Mouse (Mus musculus) hindbrain, embryonic 10.5 days (tissue): ENCODE results near the gene Sntb2. TPM values are rescaled to one million over a fixed set of nuclear protein-coding genes. Genes with fewer than 3 reads are reported as not detected.

ENCODE experiments used
- DNase-seq: peaks from one replicate; pipeline ENCODE4 v3.0.0-alpha.2; 2017; ENCODE audit warnings: low spot score
- H3K27ac ChIP-seq: fragments of 300-500 bp; sonication (generic); 2 replicates; pipeline ENCODE4 v1.5.1; 2016; ENCODE audit warnings: mild to moderate bottlenecking, moderate library complexity
- H3K27me3 ChIP-seq: fragments of 300-500 bp; sonication (generic); 2 replicates; pipeline ENCODE4 v1.6.1; 2016; ENCODE audit warnings: mild to moderate bottlenecking; ENCODE audit not compliant: poor library complexity, insufficient read depth, severe bottlenecking
- H3K36me3 ChIP-seq: fragments of 300-500 bp; sonication (generic); 2 replicates; pipeline ENCODE4 v1.6.1; 2016; ENCODE audit warnings: mild to moderate bottlenecking, moderate library complexity
- H3K4me1 ChIP-seq: fragments of 300-500 bp; sonication (generic); replicated peaks from 2 replicates; pipeline ENCODE4 v1.6.1; 2016; ENCODE audit warnings: mild to moderate bottlenecking
- H3K4me3 ChIP-seq: fragments of 300-500 bp; sonication (generic); 2 replicates; pipeline ENCODE4 v1.5.1; 2016; ENCODE audit warnings: mild to moderate bottlenecking, moderate library complexity
- H3K9me3 ChIP-seq: fragments of 300-500 bp; sonication (generic); 2 replicates; pipeline ENCODE4 v1.6.1; 2016; ENCODE audit warnings: mild to moderate bottlenecking, moderate library complexity
- WGBS: fragments of 180-500 bp; shearing (Covaris S2); methylation state at CpG from one replicate; pipeline ENCODE4 v1.1.7; 2016; 5-methylcytosine and 5-hydroxymethylcytosine counted together
- polyA plus RNA-seq: library from polyadenylated mRNA; unstranded; fragments of >200 nt; fragmentation: Nextera tagmentation; extraction: Ambion mirVana; gene quantifications from 2 replicates; pipeline ENCODE4 v1.2.1, GENCODE M21; 2016

The Sntb2 gene
- polyA plus RNA-seq, 1 experiment from 2014 or later, result 9.2 TPM

GRCm38 (mm10) chr8:107056973-107057369, 121.4 kb downstream of the Sntb2 start:
- H3K36me3 ChIP-seq, result peaks cover 61% of the 10 kb centered on the region
- H3K27ac ChIP-seq, result peak overlapping the region; percentile 89
- WGBS, result under 1% methylated on average over 33 of the region's 33 CpGs
- peak overlapping the region; percentile 98 for H3K4me3 ChIP-seq
- DNase-seq, result no peak
- no peaks in the 10 kb centered on the region for H3K9me3 ChIP-seq
- no peaks in the 10 kb centered on the region for H3K27me3 ChIP-seq
- H3K4me1 ChIP-seq, result peaks cover 26% of the 10 kb centered on the region

GRCm38 (mm10) chr8:107062613-107063012, 127.1 kb downstream of the Sntb2 start:
- Histone ChIP-seq H3K27ac (no peak overlapping the region), H3K27me3 (no peaks in the 10 kb centered on the region), H3K9me3 (no peaks in the 10 kb centered on the region), H3K36me3 (peaks cover 30% of the 10 kb centered on the region), H3K4me3 (no peak overlapping the region), H3K4me1 (peaks cover 6% of the 10 kb centered on the region)
- DNase-seq, result no peak
- 91% methylated on average over 1 of the region's 1 CpGs for WGBS

GRCm38 (mm10) chr8:107065511-107066496, 130.3 kb downstream of the Sntb2 start, which contains the start of gene Tmed6:
Tmed6 (minus strand) TSS chr8:107065644.
- Histone ChIP-seq H3K4me3 (no peak within 1 kb of the TSS), H3K36me3 (peaks cover 25% of the 10 kb centered on the region), H3K27ac (no peak within 1 kb of the TSS), H3K27me3 (no peaks in the 10 kb centered on the region), H3K9me3 (no peaks in the 10 kb centered on the region), H3K4me1 (no peaks in the 10 kb centered on the region)
- DNase-seq, result no peak
- 66% methylated on average over 17 of the region's 17 CpGs for WGBS

Other genes starting within 250 kb of the Sntb2 start
- gene Has3, start 65.5 kb upstream of the Sntb2 start, polyA plus RNA-seq, result 0.04 and 0.13 TPM in 2 replicates
- gene Utp4, start 42.1 kb upstream of the Sntb2 start, polyA plus RNA-seq, result 58.3 and 85.0 TPM in 2 replicates
- gene Vps4a, start 95.5 kb downstream of the Sntb2 start, polyA plus RNA-seq, result 73.0 and 85.7 TPM in 2 replicates
- 50.7 and 58.1 TPM in 2 replicates for gene Pdf, start 112.9 kb downstream of the Sntb2 start, polyA plus RNA-seq
- 39.2 and 43.5 TPM in 2 replicates for gene Cog8, start 120.9 kb downstream of the Sntb2 start, polyA plus RNA-seq
- 96.4 and 114 TPM in 2 replicates for gene Nip7, start 121.1 kb downstream of the Sntb2 start, polyA plus RNA-seq
- gene Tmed6, start 129.9 kb downstream of the Sntb2 start, polyA plus RNA-seq, result not detected in 2 replicates
- 17.6 and 18.5 TPM in 2 replicates for gene Terf2, start 160.8 kb downstream of the Sntb2 start, polyA plus RNA-seq
- 138 and 157 TPM in 2 replicates for gene Cyb5b, start 214.9 kb downstream of the Sntb2 start, polyA plus RNA-seq